Mouse (Mus musculus): ENCODE measurements around the gene Lypd6b.

Gene Lypd6b

DNA sequence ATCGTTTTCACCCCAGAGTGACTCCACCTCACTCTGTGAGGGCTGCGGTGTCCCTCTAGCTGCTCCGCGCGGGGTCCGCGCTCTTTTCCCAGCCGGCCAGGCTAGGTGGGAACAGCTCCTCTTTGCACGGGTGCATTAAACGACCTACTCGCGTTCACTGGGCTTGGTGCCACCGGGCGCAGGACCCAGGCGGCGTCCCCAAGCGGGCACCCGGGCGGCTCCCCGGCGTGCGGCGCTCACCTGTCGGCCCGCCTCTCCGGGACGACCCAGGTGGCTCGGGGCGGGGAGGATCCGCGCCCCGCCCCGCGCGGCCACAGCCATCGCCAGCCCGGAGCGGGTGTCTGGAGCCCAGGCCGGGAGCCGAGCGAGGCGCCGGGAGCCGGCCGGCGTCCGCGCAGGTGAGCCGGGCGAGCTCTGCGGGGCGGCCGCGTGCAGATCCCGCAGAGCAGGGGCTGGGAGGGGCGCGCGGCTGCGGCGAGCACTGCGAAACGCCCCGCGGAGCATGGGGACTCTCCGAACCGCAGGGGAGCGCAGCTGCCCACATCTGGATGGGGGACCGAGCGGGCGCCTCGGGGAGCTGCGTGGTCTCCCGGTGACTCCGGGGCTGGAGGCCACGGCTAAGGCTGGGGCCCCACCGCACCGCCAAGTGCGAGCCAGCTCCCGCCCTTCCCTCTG is at the start of gene Lypd6b:
Gene Lypd6b (plus strand): TSS at position 313 of the 675 bp plus-strand sequence.
- no peak for DNase-seq (ENCODE audit: low spot score)

DNA sequence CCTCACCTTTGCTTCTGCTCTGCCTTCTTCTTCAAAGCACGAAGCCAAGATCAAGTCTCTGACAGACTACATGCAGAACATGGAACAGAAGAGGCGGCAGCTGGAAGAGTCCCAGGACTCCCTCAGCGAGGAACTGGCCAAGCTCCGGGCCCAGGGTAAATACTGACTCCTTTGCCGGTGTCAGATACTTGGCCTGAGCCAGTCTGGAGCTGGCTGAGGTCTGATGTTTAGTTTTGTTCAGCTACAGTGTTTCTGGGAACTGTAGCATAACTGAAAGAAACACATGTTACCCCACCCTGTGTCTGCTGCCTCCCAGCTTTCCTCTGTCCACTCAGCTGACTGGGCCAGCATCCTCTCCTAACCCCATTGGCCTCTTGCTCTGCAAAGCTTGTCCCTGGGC is 48.4 kb upstream of the Lypd6b start:
- DNase-seq (ENCODE audit: low spot score) = no peak

DNA sequence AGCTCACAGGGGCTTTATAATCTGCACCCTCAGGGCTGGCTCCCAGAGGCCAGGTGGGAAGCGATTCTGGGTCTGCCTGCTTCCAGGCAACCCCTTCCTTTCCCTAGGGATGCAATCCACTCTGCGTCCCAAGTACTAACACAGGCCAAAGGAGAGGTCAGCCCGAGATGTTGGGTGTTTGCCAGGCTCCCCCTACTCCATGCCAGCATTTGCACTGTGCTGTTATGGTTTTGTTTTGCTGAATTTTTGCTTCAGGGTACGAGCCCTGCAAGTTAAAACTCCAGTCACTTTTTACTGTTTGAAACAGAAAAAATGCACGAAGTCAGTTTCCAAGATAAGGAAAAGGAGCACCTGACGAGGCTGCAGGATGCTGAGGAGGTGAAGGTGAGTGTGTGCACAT is 46.5 kb upstream of the Lypd6b start:
- no peak for DNase-seq (ENCODE audit: low spot score)

DNA sequence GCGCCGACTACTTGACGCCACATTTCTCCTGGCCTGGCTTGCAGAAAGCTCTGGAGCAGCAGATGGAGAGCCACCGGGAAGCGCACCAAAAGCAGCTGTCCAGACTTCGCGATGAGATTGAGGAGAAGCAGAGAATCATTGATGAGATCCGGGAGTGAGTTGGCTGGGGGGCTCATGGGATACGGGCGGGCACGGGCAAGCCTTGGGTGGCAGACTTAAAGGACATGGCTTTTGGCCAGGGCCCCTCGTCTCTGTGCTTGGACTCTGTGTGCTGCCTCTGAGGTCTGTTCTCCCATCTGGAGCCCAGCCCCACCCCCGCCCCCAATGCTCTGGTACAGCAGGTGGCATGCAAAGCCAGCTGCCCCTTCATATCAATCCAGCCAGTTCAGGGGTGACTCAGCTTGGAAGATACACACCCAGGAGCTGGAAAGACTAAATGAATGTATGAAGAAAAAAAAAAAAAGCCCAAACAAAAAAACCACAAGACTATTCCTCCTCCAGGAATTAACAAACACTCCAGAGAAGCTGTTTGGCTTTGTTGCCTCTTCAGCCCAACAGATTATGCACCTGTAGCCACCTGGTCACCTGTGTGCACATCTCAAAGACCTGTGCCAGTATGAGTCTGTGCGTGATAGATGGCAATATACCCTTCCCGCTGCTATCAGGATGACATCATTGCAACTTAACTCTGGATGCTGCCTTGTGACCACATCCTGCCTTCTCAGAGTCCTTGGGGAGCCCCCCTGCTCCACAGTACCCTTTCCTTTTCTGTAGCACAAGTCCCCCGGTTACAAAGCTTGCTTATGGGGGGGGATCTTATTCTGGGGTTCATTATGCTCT is 45.4 kb upstream of the Lypd6b start:
- DNase-seq (ENCODE audit: low spot score) = no peak

DNA sequence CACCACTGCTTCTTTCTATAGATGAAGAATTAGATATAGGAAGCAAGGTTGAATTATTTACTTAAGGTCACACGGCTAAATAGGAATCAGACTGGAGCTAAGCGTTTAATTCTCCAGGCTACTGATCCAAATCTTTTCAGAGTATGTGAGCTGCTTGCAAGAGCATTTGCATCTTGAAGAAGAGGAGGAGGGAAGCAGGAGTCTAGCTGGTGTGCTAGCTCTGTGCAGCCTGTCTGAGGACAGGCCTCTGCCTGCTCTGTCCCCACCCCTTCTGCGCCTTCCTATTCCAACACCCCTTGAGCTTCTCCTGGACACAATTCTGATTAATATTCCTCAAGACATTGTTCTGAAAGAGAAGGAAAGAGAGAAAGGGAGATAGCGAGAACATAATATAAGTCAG is 44.6 kb upstream of the Lypd6b start:
- DNase-seq (ENCODE audit: low spot score) = no peak

DNA sequence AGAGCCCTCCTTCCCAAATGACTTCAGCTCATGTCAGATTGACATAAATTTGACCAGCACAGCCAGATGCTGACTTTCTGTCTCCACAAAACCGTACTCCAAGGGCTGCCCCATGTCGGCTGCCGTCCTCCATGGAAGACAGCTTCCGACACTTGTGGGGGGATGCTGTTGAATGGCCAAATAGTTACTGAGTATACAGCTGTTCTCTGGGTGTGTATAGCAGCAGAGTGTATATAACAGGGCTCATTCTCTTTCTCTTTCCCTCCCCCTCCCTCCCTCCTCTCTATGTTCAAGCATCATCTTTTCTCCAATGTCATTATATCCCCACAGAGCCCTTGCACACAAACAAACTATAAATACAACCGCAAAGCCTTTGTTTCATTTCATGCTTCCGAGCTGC is 43.7 kb upstream of the Lypd6b start:
- DNase-seq (ENCODE audit: low spot score) = no peak

DNA sequence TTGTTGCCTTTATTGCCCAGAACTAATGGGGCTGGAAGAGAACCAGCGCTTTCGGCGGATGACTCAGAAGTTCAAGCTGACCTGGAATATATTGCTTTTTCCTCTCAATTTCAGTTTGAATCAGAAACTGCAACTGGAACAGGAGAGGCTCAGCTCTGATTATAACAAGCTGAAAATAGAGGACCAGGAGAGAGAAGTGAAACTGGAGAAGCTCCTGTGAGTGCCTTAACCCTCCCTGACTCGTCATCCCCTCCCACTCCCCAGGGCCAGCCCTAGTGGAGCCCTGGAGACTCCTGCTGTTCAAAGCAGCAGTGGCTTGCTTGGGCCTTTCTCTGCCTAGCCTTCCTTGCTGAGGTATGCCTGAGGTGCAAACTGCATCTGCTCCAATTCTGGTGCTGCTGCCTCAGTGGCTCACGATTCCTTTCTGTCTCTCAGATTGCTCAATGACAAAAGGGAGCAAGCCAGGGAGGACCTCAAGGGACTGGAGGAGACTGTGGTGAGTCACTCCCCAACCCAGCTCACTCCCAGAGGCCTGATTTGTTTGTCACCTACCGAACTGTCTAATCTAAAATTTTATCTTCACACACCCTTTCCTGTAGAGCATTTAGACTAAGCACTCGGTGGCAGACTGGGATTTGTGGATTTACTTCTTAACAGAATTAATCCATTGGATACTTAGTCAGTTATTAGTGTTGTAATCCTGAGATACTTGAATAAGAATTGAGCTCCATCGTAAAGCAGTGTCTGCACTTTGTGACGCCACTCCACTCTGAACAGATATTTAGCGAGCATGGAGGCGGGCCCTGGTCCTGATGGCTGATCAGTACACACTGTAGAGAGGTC is 43.0 kb upstream of the Lypd6b start:
- DNase-seq (ENCODE audit: low spot score) = no peak

DNA sequence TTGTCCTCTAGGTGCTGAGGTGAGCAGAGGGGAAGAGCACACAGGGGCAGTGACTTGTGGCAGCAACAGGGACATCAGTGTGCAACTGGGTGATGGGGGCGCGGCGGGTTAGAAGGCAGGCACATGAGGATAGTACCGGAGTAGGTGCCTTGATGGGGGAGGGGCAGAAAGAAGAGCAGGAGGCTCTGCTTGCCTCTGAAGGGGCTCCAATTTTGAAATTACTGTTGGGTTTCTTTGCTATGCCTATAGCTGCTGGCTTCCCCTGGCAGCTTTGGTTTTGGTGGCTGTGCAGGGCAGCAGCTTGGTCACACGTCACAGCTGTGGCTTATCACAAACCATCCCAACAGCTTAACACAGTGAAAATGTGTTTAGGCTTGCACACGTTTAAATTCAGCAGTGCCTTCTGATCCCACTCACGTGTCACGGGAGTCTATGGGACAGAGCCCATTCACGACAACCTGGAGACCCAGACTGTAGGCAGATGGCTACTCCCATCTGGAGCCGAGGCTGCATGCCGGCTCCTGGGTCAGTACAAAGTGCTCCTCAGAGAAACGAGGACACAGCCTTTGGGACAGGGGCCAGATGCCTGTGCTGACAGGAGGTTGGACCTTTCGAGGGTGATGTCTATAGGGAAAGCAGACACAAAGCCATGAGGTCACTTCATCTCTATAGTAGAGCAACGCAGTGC is 42.2 kb upstream of the Lypd6b start:
- no peak for DNase-seq (ENCODE audit: low spot score)

DNA sequence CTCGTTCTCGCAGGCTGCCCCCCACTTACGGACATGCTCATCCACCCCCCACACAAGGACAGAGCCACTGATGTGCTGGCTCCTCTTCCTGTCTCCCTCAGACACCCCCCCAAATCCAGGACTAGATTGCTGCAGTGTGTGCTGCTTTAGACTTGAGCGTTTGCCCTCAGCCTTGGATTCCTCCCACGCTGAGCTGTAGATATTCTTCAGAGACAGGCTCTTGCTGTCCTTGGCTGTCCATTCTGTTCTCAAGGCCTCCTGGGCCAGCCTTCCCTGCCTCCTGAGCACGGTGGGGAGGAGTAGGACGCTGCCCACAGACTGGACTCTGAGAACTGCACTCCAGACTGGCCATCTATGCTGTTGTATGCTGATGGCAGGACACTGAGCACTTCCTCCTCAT is 40.5 kb upstream of the Lypd6b start:
- peak; percentile 85 for DNase-seq (ENCODE audit: low spot score)

DNA sequence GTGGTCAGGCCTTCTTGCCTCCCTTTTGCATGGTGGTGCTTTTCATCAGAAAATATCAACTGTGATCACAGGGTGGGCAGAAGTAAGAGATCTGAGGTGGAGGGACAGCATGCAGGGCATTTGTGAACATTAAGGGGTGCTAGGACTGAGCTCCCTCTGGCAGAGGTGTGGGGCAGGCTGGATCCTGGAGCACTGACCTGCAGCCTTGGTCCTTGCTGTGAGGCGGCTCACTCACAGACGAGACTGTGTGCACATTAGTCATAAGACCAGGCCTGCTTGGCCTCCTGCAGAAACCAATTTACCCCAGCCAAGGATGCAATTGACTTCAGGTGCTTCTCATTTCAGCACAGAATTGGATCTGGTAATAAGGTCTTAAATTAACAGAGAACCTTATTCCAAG is 39.8 kb upstream of the Lypd6b start:
- DNase-seq (ENCODE audit: low spot score) = no peak

DNA sequence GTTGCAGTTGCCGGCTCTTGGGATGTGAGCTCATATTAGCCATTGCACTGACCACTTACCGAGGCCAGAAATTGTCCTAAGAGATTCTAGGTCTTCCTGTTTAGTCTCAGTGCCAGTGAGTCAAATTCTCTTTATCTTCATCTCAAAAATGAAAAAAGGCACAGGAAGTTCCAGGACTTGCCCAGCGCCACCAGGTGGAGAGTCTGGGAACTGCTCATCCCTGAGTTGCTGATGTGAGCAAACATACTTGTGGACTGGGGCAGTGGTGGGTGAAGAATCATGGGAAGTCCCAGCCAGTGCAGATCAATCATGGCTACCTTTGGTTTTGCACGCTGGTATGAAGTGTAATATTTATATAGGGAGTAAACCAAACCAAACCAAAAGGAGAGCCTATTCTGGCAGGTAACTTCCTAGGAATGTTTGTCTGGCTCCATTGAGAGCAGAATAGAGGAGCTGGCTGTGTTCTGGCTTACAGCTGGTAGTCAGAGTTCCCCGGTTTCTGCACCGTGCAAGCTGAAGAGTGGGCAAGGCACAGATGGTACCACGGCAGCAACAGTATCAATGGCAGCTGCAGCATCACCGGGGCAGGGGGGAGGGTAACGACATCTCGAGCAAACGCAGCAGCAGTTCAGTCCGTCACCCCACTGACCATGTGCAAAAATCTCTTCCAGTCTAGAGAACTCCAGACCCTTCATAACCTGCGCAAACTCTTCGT is 38.7 kb upstream of the Lypd6b start:
- DNase-seq (ENCODE audit: low spot score) = no peak

DNA sequence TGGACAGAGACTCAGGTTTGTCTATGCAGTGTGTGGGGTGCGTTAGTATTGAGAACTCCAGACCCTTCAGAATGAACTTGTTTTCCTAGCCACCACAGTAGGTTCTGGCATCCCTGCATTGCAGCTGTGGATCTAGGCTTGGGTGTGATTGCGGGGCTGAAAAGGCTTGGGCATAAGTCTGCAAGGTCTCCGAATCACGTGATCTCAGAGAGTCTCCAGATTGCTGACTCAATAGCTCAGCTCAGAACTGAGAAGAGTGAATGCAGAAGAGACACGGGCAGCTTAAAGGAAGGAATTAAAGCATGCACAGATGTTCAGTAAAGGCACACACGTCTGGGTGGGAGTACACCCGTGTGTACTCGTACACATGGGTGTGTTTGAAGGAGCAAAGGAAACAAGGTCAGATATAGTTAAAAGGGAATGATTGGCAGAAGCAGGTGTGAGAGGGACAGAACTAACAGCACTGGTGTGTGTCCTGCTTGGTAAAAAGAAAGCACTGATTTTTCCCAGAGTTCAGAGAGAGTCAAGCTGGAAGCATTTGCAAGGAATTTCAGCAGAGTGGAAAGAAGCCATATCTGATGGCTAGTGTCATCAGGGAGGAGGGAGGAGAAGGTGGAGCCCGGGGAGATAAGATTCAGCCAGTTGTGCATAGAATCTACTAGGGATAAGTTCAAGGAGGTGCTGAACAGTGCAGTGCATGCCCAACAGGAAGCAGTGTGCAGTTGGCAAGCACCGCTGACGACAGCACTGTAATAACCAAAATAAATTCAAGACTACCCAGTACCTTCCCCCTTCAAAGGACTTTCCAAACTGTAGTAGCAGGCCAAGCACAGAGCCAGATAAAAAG is 37.5 kb upstream of the Lypd6b start:
- DNase-seq (ENCODE audit: low spot score) = peak; percentile 46

DNA sequence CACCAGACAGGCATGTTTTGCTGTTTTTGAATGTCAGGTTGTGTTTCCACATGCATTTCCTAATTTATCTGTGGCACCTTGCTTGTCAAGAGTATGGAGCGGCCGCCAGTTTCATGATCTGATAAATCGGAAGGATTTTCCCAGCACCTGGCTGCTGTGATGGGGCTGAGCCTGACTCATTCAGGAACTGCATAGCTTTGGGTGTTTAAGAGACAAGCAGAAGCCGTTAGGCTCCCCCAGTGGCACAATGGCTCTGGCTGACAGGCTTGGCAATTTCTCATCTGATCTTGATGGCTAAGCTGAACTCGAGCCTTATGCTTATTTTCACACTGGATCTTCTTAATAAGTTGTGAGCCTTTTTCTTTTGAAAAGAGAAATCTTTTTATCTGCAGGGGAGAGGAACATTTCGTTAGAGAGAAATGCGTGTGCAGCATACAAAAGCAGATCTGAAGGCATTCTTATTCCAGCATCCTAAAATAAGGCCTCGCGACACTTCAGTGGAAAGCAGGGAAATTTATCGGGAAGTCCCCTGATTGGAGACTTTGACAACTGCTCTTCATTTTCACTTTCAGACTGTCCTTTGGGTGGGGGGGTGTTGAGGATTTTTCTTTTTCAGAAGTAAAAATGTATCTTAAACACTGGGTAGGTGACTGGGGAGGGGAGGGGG is 35.8 kb upstream of the Lypd6b start:
- no peak for DNase-seq (ENCODE audit: low spot score)

DNA sequence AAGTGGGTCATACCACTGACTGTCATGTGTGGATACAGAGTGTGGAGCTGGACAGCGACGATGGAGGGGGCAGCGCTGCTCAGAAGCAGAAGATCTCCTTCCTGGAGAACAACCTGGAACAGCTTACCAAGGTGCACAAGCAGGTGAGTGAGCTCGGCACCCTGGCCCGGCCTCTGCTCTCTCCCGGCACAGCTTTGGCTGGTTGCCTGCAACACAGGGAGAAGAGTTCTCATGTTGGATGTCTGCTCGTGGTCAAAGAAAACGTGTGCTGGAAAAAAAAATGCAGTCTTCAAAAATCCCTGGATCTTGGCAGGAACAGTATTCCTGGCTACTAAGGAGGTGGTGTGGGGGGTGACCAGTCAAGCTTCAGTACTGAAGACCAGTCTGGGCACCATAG is 35.3 kb upstream of the Lypd6b start:
- no peak for DNase-seq (ENCODE audit: low spot score)

DNA sequence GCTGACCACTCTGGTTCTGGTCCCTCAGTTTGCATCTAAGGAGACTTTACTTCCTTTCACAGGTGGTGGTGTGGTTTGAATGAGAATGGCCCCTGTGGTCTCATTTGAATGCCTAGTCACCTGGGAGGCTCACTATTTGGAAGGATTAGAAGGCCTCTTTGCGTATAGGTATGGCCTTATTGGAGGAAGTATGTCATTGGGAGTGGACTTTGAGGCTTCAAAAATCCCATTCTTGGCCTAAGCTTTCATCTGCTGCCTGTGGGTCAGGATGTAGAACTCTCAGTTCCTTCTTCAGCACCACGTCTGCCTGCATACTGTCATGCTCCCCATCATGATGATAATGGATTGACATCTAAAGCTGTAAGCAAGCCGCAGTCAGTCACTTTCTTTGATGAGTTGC is 34.4 kb upstream of the Lypd6b start:
- DNase-seq (ENCODE audit: low spot score) = no peak

DNA sequence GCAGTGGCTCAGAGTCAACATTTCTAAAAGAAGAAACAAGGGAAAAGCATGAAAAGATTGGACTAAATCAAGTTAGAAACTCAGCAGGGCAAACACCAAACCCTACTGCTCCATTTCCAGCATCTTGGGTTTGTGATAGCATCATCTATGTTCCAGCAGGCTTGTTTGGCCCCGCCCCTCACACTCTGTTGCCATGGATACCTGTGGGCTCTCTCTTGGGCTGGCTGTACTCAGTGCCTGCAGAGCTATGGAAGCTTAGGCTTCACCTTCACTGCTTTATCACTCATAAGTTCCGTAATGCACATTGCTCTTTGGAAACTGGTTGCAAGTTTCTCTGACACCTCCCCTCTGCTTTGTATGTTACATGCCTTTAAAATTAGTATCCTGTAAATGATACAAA is 32.4 kb upstream of the Lypd6b start:
- no peak for DNase-seq (ENCODE audit: low spot score)

DNA sequence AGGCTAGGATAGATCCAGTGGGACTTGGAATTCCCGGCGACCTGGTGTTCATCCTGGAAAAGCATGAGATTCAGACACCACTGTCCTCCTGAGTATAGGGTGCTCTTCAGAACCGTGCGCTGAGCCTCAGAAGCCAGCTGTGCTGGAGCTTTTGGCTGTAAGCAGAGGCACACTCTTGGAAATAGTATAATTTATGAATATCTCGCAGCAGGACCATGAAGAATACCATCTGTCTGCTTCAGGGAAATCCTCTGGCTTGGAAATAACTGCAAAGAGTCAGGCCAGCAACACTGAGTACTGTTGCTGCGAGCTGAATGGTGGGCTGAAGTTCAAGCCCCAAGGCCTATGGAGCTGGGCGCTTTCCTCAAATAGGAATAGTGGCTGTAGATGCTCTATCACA is 29.9 kb upstream of the Lypd6b start:
- no peak for DNase-seq (ENCODE audit: low spot score)

DNA sequence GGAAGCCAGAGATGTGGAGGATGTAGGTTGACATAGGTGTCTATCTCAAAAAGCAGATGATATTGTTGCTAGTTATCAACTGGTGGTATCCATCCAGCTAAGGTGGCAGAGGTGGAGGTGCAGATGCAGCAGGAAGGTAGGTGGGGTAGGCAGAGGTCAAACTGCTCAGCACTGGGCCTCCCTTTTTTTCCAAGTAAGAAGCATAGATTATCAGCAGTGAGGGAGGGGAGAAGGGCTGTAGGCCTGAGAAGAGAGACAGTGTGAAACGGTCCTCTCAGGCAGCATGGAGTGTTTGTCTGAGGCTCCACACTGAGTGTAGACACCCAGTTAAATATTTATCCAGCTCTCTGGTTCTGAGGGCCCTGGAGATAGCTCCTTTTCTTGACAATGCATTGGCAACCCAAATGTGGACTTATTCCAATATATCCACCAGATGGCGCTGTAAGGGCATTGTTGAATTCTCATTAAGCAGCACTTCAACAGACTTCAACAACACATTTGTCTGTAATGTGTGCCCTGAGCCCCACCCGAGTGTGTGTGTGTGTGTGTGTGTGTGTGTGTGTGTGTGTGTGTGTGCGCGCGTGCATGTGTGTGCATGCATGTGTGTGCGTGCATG is 23.0 kb upstream of the Lypd6b start:
- DNase-seq (ENCODE audit: low spot score) = no peak

DNA sequence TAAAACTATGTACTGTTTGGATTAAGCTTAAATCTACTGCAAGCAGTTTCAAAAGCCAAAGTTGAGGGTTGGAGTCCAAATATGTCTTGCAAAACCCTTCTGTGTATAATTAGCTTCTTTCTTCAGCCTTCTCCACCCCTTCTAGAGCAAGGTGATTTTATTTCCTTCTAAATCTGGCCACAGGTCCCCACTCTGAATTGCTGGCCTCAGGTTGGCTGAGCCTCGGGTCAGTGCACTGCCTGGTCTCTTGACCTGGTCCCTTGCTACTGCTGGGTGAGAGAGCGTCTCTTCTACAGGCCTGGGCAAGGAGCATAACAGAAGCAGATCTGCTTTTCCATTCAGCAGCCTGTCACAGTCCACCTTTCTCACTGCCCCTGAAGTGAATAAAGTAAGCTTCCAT is 18.6 kb upstream of the Lypd6b start:
- DNase-seq (ENCODE audit: low spot score) = no peak

DNA sequence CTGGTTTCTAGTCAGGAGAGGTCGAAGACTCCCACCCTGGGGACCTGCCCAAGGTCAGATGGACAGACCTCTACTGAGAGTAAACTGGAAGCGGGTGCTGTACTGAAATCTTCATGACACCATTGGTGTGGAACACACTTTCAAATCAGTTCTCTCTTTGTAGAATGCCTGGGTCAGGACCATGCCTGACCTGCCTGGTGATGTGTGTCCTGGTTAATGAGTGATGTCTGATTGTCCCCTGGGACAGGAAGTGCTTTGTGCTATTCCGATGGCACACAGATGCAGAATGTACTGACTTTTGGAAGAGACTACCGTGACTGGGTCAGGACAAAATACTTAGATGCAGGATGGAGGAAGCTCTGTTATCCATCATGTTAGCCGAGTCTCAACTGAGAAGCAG is 17.0 kb upstream of the Lypd6b start:
- no peak for DNase-seq (ENCODE audit: low spot score)

Data from testis, postnatal 14 days (tissue).